Mouse (Mus musculus) hindbrain, embryonic 14.5 days (tissue): ENCODE measurements around the gene Tnnt1. TPM values are rescaled to one million over a fixed set of nuclear protein-coding genes. Genes with fewer than 3 reads are reported as not detected.

Experiments used
- ATAC-seq: fragments of 200-750 bp; cut with Nextera tagmentation; 2 replicates; pipeline ENCODE4 v1.8.0; 2017; ENCODE audit warnings: moderate number of reproducible peaks, mild to moderate bottlenecking, moderate TSS enrichment, moderate library complexity; ENCODE audit not compliant: low FRiP score
- DNase-seq: peaks from one replicate; pipeline ENCODE4 v3.0.0-alpha.2; 2015; ENCODE audit warnings: low spot score
- H3K27ac ChIP-seq: fragments of 300-500 bp; sonication (generic); 2 replicates; pipeline ENCODE4 v1.5.1; 2014; ENCODE audit warnings: mild to moderate bottlenecking, moderate library complexity
- H3K27me3 ChIP-seq: fragments of 300-500 bp; sonication (generic); 2 replicates; pipeline ENCODE4 v1.6.1; 2014; ENCODE audit warnings: mild to moderate bottlenecking, low read length, mixed read lengths; ENCODE audit not compliant: control insufficient read depth, insufficient read depth
- H3K36me3 ChIP-seq: fragments of 300-500 bp; sonication (generic); replicated peaks from 2 replicates; pipeline ENCODE4 v1.6.1; 2014; ENCODE audit not compliant: control insufficient read depth, insufficient read depth
- H3K4me1 ChIP-seq: fragments of 300-500 bp; sonication (generic); replicated peaks from 2 replicates; pipeline ENCODE4 v1.6.1; 2014; ENCODE audit warnings: antibody characterized with exemption, low read length, mixed read lengths; ENCODE audit not compliant: control insufficient read depth, insufficient read depth
- H3K4me2 ChIP-seq: fragments of 300-500 bp; sonication (generic); replicated peaks from 2 replicates; pipeline ENCODE4 v1.6.1; 2014; ENCODE audit warnings: mild to moderate bottlenecking, moderate library complexity
- H3K4me3 ChIP-seq: fragments of 300-500 bp; sonication (generic); replicated peaks from 2 replicates; pipeline ENCODE4 v1.5.1; 2014; ENCODE audit warnings: mild to moderate bottlenecking, low read length
- H3K9ac ChIP-seq: fragments of 300-500 bp; sonication (generic); 2 replicates; pipeline ENCODE4 v1.6.1; 2014
- H3K9me3 ChIP-seq: fragments of 300-500 bp; sonication (generic); 2 replicates; pipeline ENCODE4 v1.6.1; 2016; ENCODE audit warnings: low read length; ENCODE audit not compliant: control insufficient read depth
- whole genome bisulfite sequencing: fragments of 180-500 bp; shearing (Covaris S2); extraction: QIAGEN DNeasy Blood & Tissue Kit; methylation state at CpG from one replicate; pipeline ENCODE4 v1.1.7; 2014; 5-methylcytosine and 5-hydroxymethylcytosine counted together
- polyA plus RNA-seq: library from polyadenylated mRNA; unstranded; fragments of >200 nt; fragmentation: Nextera tagmentation; extraction: Ambion mirVana; gene quantifications from 2 replicates; pipeline ENCODE4 v1.2.1, GENCODE M21; 2014

The Tnnt1 gene
- polyA plus RNA-seq, 1 experiment from 2014 or later: 3.9 TPM

DNA sequence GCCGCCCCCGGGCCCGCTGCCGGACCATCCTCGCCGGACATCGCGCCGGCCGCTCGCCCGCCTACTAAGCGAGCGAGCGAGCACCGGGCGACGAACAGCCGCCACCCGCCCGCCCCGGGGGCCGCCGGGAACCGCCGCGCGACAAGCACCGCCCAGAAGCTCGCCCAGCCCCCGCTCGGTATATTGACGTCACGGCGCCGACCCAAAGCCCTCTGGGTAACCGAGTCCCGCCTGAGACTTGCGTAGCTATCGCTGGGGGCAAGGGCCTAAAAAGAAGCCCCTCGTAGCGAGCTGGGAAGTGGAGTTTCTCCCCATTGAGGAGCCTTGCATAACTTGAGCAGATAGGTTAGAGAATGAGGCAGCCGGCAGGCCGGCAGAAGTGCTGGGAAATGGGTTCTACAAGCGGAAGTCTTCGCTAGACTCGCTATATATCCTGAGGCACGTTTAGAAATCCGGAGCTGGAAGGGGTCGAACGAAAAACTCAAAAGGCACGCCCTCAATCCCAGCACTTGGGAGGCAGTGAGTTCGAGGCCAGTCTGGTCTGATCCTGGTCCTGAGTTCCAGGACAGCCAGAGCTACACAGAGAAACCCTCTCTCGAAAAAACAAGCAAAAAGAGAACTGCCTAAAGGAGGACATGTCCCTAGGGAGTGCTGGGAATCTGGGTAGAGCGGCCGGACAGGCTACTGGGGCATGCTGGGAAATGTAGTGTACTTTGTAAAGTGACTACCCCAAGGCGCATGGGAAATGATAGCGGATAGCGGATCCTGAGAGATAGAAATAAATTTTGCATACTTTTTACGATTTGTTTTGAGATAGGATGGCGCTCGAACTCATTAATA, 14.4 kb downstream of the Tnnt1 start, which contains the start of gene Ppp1r12c:
Gene Ppp1r12c (minus strand): TSS at position 123 of the 840 bp plus-strand sequence.
- Histone ChIP-seq H3K27me3 (no peaks in the 10 kb centered on the region), H3K36me3 (peaks cover 4% of the 10 kb centered on the region; the same call in 1 of the 2 replicates), H3K27ac (peak within 1 kb of the TSS; percentile 86), H3K9me3 (no peaks in the 10 kb centered on the region), H3K4me2 (peak within 1 kb of the TSS; percentile 89), H3K9ac (peak within 1 kb of the TSS; percentile 96), H3K4me3 (peak within 1 kb of the TSS; percentile 88), H3K4me1 (peaks cover 33% of the 10 kb centered on the region)
- under 1% methylated on average over 57 of the region's 62 CpGs for WGBS
- peak; percentile 94 for DNase-seq
- peak; percentile 92 for ATAC-seq

DNA sequence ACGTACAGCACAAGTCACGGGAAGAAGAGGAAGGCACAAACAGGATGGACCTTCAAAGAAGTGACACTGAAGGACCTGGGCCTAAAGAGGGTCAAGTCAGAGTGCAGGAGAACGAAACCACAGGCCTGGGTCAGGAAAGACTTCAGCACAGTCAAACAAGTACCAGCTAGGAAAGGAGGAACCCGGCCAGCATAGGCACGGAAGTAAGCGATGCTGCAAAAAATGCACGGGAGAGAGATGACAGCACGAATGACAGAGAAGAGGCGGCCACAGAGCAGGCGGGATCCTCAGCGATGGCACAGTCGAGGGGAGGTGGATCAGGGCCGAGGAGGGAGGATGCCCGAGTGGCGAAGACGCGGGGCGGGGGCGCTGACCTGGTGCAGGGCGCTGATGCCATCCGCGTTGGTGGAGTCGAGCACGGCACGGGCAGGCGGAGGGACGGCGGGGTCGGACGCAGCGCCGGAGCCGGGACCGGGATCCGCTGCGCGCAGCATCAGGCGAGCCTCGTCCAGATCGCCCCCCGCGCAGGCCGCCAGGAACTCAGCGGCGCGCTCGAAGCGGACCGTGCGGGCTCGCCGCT, 15.2 kb downstream of the Tnnt1 start:
- ATAC-seq: peak; percentile 51
- peak overlapping the region; percentile 96 for H3K9ac ChIP-seq
- peaks cover 12% of the 10 kb centered on the region for H3K36me3 ChIP-seq
- H3K27me3 ChIP-seq: no peaks in the 10 kb centered on the region
- H3K4me1 ChIP-seq: peaks cover 33% of the 10 kb centered on the region
- peak overlapping the region; percentile 88 for H3K4me3 ChIP-seq
- WGBS: 0% methylated on average over 43 of the region's 52 CpGs
- H3K9me3 ChIP-seq: no peaks in the 10 kb centered on the region
- peak overlapping the region; percentile 86 for H3K27ac ChIP-seq
- H3K4me2 ChIP-seq: peak overlapping the region; percentile 89
- DNase-seq: peak; percentile 37

DNA sequence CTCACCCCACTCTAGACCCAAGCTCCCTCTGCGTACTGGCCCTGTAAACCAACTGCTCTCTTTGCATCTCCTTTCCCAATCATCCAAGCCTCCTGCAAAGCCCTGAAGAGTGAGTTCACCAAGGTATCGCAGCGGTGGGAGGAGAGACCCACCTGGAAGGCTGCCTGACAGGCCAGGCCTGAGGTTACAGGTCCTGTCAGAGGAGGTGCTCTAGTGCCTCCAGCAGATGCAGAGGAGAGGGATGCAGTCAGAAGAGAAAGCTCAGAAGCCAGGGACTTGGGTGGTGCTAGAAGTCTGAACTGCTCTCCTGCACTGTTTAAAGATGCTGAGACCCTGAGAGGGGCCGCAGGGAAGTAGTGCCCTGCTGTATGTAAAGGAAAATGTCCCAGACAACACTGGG, 17.1 kb downstream of the Tnnt1 start:
- no peak overlapping the region for H3K27ac ChIP-seq
- 92% methylated on average over 4 of the region's 4 CpGs for WGBS

DNA sequence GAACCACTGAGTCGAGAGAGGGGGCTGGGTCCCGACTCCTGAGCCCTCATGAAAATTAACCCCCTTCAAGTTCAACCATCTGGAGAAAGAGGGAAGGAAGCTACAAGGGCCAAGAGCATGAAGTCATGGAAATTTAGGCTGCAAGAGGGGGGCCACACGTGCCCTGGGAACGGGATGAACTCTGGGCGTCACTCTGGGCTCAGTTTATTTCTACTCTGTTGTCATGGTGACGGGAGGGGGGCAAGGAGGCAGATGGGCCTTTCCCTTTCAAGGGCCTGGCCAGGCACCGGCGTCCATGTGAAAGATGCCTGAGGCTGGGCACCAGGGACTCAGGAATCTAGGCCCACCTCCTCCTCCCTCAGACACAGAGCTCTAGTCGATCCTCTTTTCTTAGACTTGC, 17.9 kb downstream of the Tnnt1 start:
- 4% methylated on average over 9 of the region's 9 CpGs for WGBS
- Histone ChIP-seq H3K36me3 (peaks cover 21% of the 10 kb centered on the region), H3K4me3 (no peak overlapping the region; the same call in 1 of the 2 replicates), H3K4me2 (peak overlapping the region; percentile 89), H3K27me3 (no peaks in the 10 kb centered on the region), H3K9me3 (no peaks in the 10 kb centered on the region), H3K9ac (peak overlapping the region; percentile 96; the same call in 1 of the 2 replicates), H3K4me1 (peaks cover 33% of the 10 kb centered on the region), H3K27ac (no peak overlapping the region)
- ATAC-seq (0 out of 2 replicates have a peak, but pooled peaks have one; percentile 12), DNase-seq (peak; percentile 60)

More for the DNA sequence above, 17.1 kb downstream of the Tnnt1 start:
- Histone ChIP-seq H3K4me3 (no peak overlapping the region), H3K9ac (peak overlapping the region; percentile 96; the same call in 1 of the 2 replicates), H3K9me3 (no peaks in the 10 kb centered on the region), H3K36me3 (peaks cover 13% of the 10 kb centered on the region), H3K4me1 (peaks cover 33% of the 10 kb centered on the region), H3K27me3 (no peaks in the 10 kb centered on the region), H3K4me2 (peak overlapping the region; percentile 89)
- ATAC-seq: no peak
- no peak for DNase-seq

DNA sequence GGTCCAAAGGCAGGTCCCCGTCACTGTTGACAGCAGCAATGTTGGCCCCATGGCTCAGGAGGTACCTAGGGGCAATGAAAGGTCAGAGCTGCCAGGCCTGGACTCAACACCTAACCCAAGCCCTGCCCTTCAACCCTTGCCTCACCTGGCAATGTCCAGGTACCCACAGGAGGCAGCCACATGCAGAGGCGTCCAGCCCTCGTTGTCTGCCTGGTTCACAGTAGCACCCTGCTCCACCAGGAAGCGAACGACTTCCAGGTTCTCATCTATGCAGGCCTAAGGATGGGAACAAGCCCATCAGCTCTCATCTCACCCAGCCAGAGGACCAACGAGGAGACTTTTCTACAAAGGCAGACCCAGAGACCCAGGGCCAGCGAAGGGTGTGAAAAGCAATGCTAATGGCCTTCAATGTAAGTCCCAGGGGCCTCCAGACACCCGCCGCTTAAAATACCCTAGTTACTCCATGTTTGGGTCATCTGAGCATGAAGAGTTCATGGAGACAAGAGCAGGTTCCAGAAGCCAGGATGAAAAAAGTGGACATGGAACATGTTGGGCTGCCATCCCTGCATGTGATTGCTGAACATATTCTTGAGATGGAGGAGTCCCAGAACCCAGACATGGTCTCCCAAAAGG, 18.8 kb downstream of the Tnnt1 start:
- ATAC-seq (no peak), DNase-seq (no peak)
- Histone ChIP-seq H3K9me3 (no peaks in the 10 kb centered on the region), H3K27me3 (no peaks in the 10 kb centered on the region), H3K4me3 (no peak overlapping the region), H3K9ac (no peak overlapping the region), H3K27ac (no peak overlapping the region), H3K4me2 (0 out of 2 replicates have a peak overlapping the region, but pooled peaks have one; percentile 89), H3K4me1 (peaks cover 33% of the 10 kb centered on the region), H3K36me3 (peaks cover 27% of the 10 kb centered on the region)
- 87% methylated on average over 9 of the region's 9 CpGs for WGBS

DNA sequence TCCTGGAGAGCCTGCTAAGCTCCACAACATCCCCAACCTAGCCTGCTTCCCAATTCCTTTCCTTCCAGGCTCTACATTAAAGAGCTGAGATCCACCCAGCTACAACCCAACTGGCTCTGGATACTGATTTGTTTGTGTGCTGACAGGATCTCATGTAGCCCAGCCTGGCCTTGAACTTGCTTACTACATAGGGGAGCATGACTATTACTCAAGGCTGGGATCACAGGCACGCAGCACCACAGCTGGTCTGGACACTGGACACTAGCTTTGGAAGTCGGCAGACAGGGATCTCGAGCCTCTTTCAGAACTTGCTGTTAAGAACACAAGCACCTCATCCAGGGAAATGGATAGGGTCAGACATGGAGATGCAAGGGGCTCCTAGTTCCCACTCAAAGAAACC, 19.7 kb downstream of the Tnnt1 start:
- Histone ChIP-seq H3K4me2 (no peak overlapping the region), H3K9ac (no peak overlapping the region), H3K27me3 (no peaks in the 10 kb centered on the region), H3K36me3 (peaks cover 33% of the 10 kb centered on the region), H3K9me3 (no peaks in the 10 kb centered on the region), H3K27ac (no peak overlapping the region), H3K4me1 (peaks cover 33% of the 10 kb centered on the region), H3K4me3 (no peak overlapping the region)
- 98% methylated on average over 3 of the region's 3 CpGs for WGBS
- DNase-seq (no peak), ATAC-seq (no peak)

DNA sequence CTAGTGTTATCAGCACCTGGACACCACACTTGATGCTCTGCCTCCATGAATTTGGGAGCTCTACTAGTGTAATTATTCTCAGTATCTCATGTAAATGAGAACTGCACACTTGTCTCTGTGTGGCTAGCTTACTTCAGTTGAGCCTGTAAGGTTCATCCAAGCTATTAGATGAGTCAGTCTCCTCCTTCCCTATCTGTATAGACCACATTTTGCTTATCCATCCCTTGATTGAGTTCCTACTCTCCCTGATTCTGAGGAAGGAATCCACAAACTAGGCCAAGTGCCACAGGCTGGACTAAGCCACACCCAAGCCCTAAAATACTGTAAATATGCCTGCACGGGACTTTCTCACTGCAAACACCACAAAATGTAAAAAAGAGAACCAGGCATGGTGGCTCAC, 22.2 kb downstream of the Tnnt1 start:
- Histone ChIP-seq H3K4me1 (peaks cover 14% of the 10 kb centered on the region), H3K4me3 (no peak overlapping the region), H3K4me2 (no peak overlapping the region), H3K27me3 (no peaks in the 10 kb centered on the region), H3K36me3 (peaks cover 50% of the 10 kb centered on the region), H3K9me3 (no peaks in the 10 kb centered on the region), H3K27ac (no peak overlapping the region), H3K9ac (no peak overlapping the region)
- WGBS: 89% methylated on average over 1 of the region's 1 CpGs
- DNase-seq (no peak), ATAC-seq (no peak)

DNA sequence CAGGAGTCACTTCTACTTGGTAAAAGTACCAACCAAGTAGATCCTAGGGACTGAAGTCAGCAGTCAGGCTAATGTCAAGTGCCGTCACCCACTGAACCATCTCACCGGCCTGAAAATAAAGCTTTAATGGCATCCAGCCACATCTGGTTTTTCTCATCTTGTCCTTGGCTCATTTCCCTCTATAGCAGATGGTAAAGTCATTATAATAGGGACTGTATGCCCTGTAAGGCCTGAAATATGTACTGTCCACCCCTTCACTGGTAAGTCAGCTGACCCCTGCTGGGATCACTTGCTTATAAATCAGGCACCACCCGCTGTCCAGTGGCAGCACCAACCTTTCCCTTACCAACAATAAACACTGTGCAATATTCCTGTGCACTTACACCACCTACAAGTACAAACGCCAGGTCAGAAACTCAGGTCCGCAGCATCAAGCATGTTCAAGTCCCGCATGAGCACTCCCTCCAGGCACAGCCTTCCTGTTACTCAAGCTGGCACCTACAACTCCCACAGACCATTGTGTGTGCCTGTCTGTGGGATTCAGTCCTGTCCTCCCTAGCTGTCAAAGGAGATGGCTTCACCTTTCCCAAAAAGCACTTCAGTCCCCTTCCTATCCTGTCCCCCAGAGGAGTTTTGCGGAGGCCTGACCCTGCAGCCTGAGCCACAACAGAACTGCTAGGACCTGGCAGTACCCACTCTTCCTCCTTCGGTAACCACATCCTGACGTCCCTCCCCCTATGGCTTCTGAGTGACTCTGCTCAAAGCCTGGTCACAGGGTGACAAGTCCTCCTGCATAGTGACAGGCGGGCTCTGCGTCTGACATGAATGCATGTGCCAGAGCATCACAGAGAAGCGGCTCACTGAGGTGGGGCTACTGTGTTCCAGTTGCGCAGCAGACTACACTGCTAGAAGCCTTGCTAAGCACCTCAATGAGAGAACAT, 23.6 kb downstream of the Tnnt1 start:
- Histone ChIP-seq H3K9ac (no peak overlapping the region), H3K36me3 (peaks cover 62% of the 10 kb centered on the region), H3K4me2 (no peak overlapping the region), H3K27ac (no peak overlapping the region), H3K27me3 (no peaks in the 10 kb centered on the region), H3K4me3 (no peak overlapping the region), H3K4me1 (no peaks in the 10 kb centered on the region), H3K9me3 (no peaks in the 10 kb centered on the region)
- WGBS: 91% methylated on average over 13 of the region's 13 CpGs
- DNase-seq (no peak), ATAC-seq (no peak)
